Mouse (Mus musculus): ENCODE data around the gene Daam1. TPM values are rescaled to one million over a fixed set of nuclear protein-coding genes. Genes with fewer than 3 reads are reported as not detected.

Gene Daam1
- polyA plus RNA-seq, 1 experiment from 2014 or later, result 19.9 TPM

Other genes with a start within 250 kb of the Daam1 start
- 0.57 and 1.2 TPM in 2 replicates for gene Gpr135, start 240.0 kb downstream of the Daam1 start, polyA plus RNA-seq (2014; fragmentation: Nextera tagmentation; extraction: Ambion mirVana)

All from midbrain, embryonic 11.5 days (tissue).